Mouse (Mus musculus) gastrocnemius, adult 18-20 months (tissue): Measurements from ENCODE around the gene Crlf3. TPM values are rescaled to one million over a fixed set of nuclear protein-coding genes. Genes with fewer than 3 reads are reported as not detected.

Experiments used
- DNase-seq: peaks from one replicate; pipeline ENCODE4 v3.0.0; 2021; ENCODE audit warnings: low spot score
- long read RNA-seq, 2 experiments: library from polyadenylated mRNA; stranded (forward); transcript quantifications; one replicate each; pipeline ENCODE4 v2.0.0; 2021
- total RNA-seq, 2 experiments: library from RNA; stranded (reverse); gene quantifications; 2 replicates each; pipeline ENCODE4 v1.2.3; 2021

Gene Crlf3
- 1 to 10 TPM; 3.4 to 3.9 TPM for total RNA-seq
- long read RNA-seq, experiment 1, transcript Crlf3-201 (8 exons, 2,396 nt): major isoform, 6 of 8 reads
- long read RNA-seq, experiment 1, partial matches to known transcripts: 1 of 8 reads
- long read RNA-seq, experiment 1, other reads (novel, unspliced or antisense): 0 of 8 reads
- long read RNA-seq, experiment 2, partial matches to known transcripts: 0 of 2 reads
- long read RNA-seq, experiment 2, other reads (novel, unspliced or antisense): 1 of 2 reads

GRCm38 (mm10) chr11:80080826-80081728 is at the start of gene Crlf3:
Gene Crlf3 (minus strand): TSS chr11:80080991.
- DNase-seq: peak; percentile 90

GRCm38 (mm10) chr11:80116411-80116810 is 35.6 kb upstream of the Crlf3 start:
- DNase-seq: no peak

- DNase-seq: no peak
Measured at GRCm38 (mm10) chr11:80104407-80104806, 23.6 kb upstream of the Crlf3 start.

- no peak for DNase-seq
Measured at GRCm38 (mm10) chr11:80101298-80101697, 20.5 kb upstream of the Crlf3 start.

- no peak for DNase-seq
Measured at GRCm38 (mm10) chr11:80098444-80099056, 17.8 kb upstream of the Crlf3 start.

- DNase-seq: no peak
Measured at GRCm38 (mm10) chr11:80090555-80091164, 9.9 kb upstream of the Crlf3 start.

GRCm38 (mm10) chr11:80089817-80090214 is 9.0 kb upstream of the Crlf3 start:
- DNase-seq: no peak

GRCm38 (mm10) chr11:80088917-80089816 is 8.4 kb upstream of the Crlf3 start, which contains the start of gene Atad5:
Gene Atad5 (plus strand): TSS chr11:80089400.
- DNase-seq: peak; percentile 90

GRCm38 (mm10) chr11:80086844-80087243 is 6.1 kb upstream of the Crlf3 start:
- peak; percentile 76 for DNase-seq

GRCm38 (mm10) chr11:80085356-80086055 is 4.7 kb upstream of the Crlf3 start:
- no peak for DNase-seq

- no peak for DNase-seq
Measured at GRCm38 (mm10) chr11:80081786-80082319, 1.1 kb upstream of the Crlf3 start.

- no peak for DNase-seq
Measured at GRCm38 (mm10) chr11:80080381-80080825, 388 bp downstream of the Crlf3 start.

- no peak for DNase-seq
Measured at GRCm38 (mm10) chr11:80079751-80080150, 1.0 kb downstream of the Crlf3 start.

- DNase-seq: no peak
Measured at GRCm38 (mm10) chr11:80078831-80079230, 2.0 kb downstream of the Crlf3 start.

GRCm38 (mm10) chr11:80077784-80078545 is 2.8 kb downstream of the Crlf3 start:
- DNase-seq: no peak

GRCm38 (mm10) chr11:80075608-80076277 is 5.0 kb downstream of the Crlf3 start:
- DNase-seq: no peak

GRCm38 (mm10) chr11:80072365-80072764 is 8.4 kb downstream of the Crlf3 start:
- DNase-seq: no peak

- DNase-seq: no peak
Measured at GRCm38 (mm10) chr11:80071039-80071438, 9.8 kb downstream of the Crlf3 start.
